Mouse (Mus musculus) ES-E14 (cell line): ENCODE results near the gene Mymx. TPM values are rescaled to one million over a fixed set of nuclear protein-coding genes. Genes with fewer than 3 reads are reported as not detected.
A peak's percentile ranks its signal among the peaks of the same experiment; 100 is the strongest.

Experiments
- DNase-seq: peaks from one replicate; pipeline ENCODE4 v3.0.0-alpha.2; 2013; ENCODE audit warnings: low read depth, low spot score
- H3K27ac ChIP-seq: 2 replicates; pipeline ENCODE4 v1.5.1; 2012; ENCODE audit warnings: low read depth, mild to moderate bottlenecking, low read length, moderate library complexity, mixed read lengths; ENCODE audit not compliant: poor library complexity, insufficient read depth, severe bottlenecking
- H3K36me3 ChIP-seq: 2 replicates; pipeline ENCODE4 v1.6.1; 2012; ENCODE audit warnings: mild to moderate bottlenecking, low read length, moderate library complexity, mixed read lengths; ENCODE audit not compliant: control insufficient read depth, poor library complexity, insufficient read depth, severe bottlenecking
- H3K4me1 ChIP-seq, 2 experiments: fragments of 150-350 bp in 1 of 2; sonication (generic) in 1 of 2; 2 replicates each; pipeline ENCODE4 v1.6.1; 2012; ENCODE audit warnings: low read length in 2 of 2, mild to moderate bottlenecking in 1 of 2, mixed read lengths in 1 of 2; ENCODE audit not compliant: control insufficient read depth in 2 of 2, insufficient read depth in 2 of 2, poor library complexity in 1 of 2
- H3K4me3 ChIP-seq, 2 experiments: fragments of 150-350 bp in 1 of 2; sonication (generic) in 1 of 2; 2 replicates each; pipeline ENCODE4 v1.5.1; 2012; ENCODE audit warnings: low read length in 2 of 2, low read depth in 1 of 2, mild to moderate bottlenecking in 1 of 2, mixed read lengths in 1 of 2; ENCODE audit not compliant: insufficient read depth in 1 of 2, poor library complexity in 1 of 2, severe bottlenecking in 1 of 2
- H3K9ac ChIP-seq: 2 replicates; pipeline ENCODE4 v1.6.1; 2012; ENCODE audit warnings: low read depth, mild to moderate bottlenecking, low read length, mixed read lengths; ENCODE audit not compliant: poor library complexity, insufficient read depth, severe bottlenecking
- H3K9me3 ChIP-seq: fragments of 150-350 bp; sonication (generic); 2 replicates; pipeline ENCODE4 v1.6.1; 2012; ENCODE audit warnings: low read depth, mild to moderate bottlenecking, low read length; ENCODE audit not compliant: control insufficient read depth, insufficient read depth
- CHD2 ChIP-seq: IDR thresholded peaks from 2 replicates; pipeline ENCODE4 v1.6.1; 2014; ENCODE audit warnings: mild to moderate bottlenecking, low read depth, low read length, inconsistent platforms
- HCFC1 ChIP-seq: IDR thresholded peaks from 2 replicates; pipeline ENCODE4 v1.6.1; 2012; ENCODE audit warnings: low read length, inconsistent platforms, borderline replicate concordance; ENCODE audit not compliant: insufficient read depth
- MAFK ChIP-seq: IDR thresholded peaks from 2 replicates; pipeline ENCODE4 v1.6.1; 2014; ENCODE audit warnings: mild to moderate bottlenecking, low read depth, low read length, inconsistent platforms; ENCODE audit not compliant: insufficient read depth
- ZC3H11A ChIP-seq: IDR thresholded peaks from 2 replicates; pipeline ENCODE4 v1.6.1; 2012; ENCODE audit warnings: low read depth, mild to moderate bottlenecking, inconsistent platforms, low read length, borderline replicate concordance
- ZNF384 ChIP-seq: IDR thresholded peaks from 2 replicates; pipeline ENCODE4 v1.6.1; 2012; ENCODE audit warnings: low read depth, low read length, inconsistent platforms
- in situ Hi-C, 2 experiments: fragments of 600-800 bp; cut with MboI; formaldehyde crosslinking; loops; one replicate each; pipeline ENCODE4 v1.15.1; 2025; ENCODE audit warnings: low sequenced_read_pairs in 2 of 2, inconsistent platforms in 1 of 2; ENCODE audit not compliant: unreplicated experiment in 2 of 2
- total RNA-seq: library from RNA; depleted of rRNA; stranded (reverse); fragments of 300-350 nt; gene quantifications from 2 replicates; pipeline ENCODE4 v1.2.3, GENCODE M21; 2012

Mymx gene
- total RNA-seq, 1 experiment, result 66.0 TPM

GRCm38 (mm10) chr17:45573087-45573779 is 28.7 kb downstream of the Mymx start, which contains the start of gene Hsp90ab1:
Gene Hsp90ab1, minus strand, starts transcription at chr17:45573271.
- peak; percentile 65; the same call in 1 of the 2 replicates for TF ChIP-seq HCFC1
- peak; percentile 56; the same call in 1 of the 2 replicates for TF ChIP-seq CHD2
- peak; percentile 48; the same call in 1 of the 2 replicates for TF ChIP-seq ZNF384
- no peak for TF ChIP-seq MAFK
- H3K9ac ChIP-seq, result peak within 1 kb of the TSS; percentile 99
- H3K36me3 ChIP-seq, result peaks cover 43% of the 10 kb centered on the region
- in situ Hi-C loops, result no loop called here
- H3K4me1 ChIP-seq, result peaks cover 0 to 5% of the 10 kb centered on the region in 2 experiments; a peak in 2 of 4 replicates
- H3K9me3 ChIP-seq, result no peaks in the 10 kb centered on the region
- H3K27ac ChIP-seq, result peak within 1 kb of the TSS; percentile 99
- peak; percentile 97 for DNase-seq
- peak within 1 kb of the TSS; percentile 90 to 95 for H3K4me3 ChIP-seq

GRCm38 (mm10) chr17:45572103-45573086 is 29.5 kb downstream of the Mymx start:
- TF ChIP-seq CHD2 (no peak; the same call in 1 of the 2 replicates), MAFK (peak; percentile 70), HCFC1 (no peak)
- H3K27ac ChIP-seq, result peak overlapping the region; percentile 99

GRCm38 (mm10) chr17:45569999-45570398 is 31.9 kb downstream of the Mymx start:
- H3K9me3 ChIP-seq, result no peaks in the 10 kb centered on the region
- H3K4me1 ChIP-seq, result peaks cover 0 to 2% of the 10 kb centered on the region in 2 experiments; a peak in 1 of 4 replicates
- TF ChIP-seq ZC3H11A (no peak), ZNF384 (no peak), HCFC1 (no peak)
- H3K4me3 ChIP-seq, result peak overlapping the region; percentile 90 to 95; a peak in 3 of 4 replicates
- peak overlapping the region; percentile 11; the same call in 1 of the 2 replicates for H3K27ac ChIP-seq
- peaks cover 73% of the 10 kb centered on the region for H3K36me3 ChIP-seq
- no peak for DNase-seq
- no peak overlapping the region for H3K9ac ChIP-seq
- in situ Hi-C loops, result no loop called here

More at GRCm38 (mm10) chr17:45572103-45573086, 29.5 kb downstream of the Mymx start:
- H3K36me3 ChIP-seq, result peaks cover 52% of the 10 kb centered on the region
- H3K9me3 ChIP-seq, result no peaks in the 10 kb centered on the region
- H3K4me3 ChIP-seq, result peak overlapping the region; percentile 90 to 95
- peak overlapping the region; percentile 99 for H3K9ac ChIP-seq
- in situ Hi-C loops, result no loop called here
- DNase-seq, result no peak
- H3K4me1 ChIP-seq, result peaks cover 0 to 3% of the 10 kb centered on the region in 2 experiments; a peak in 1 of 4 replicates

- no peak for DNase-seq
- H3K4me1 ChIP-seq, result peaks cover 0 to 3% of the 10 kb centered on the region in 2 experiments; a peak in 1 of 4 replicates
- H3K4me3 ChIP-seq, result no peak overlapping the region
- no peak overlapping the region for H3K9ac ChIP-seq
- H3K9me3 ChIP-seq, result no peaks in the 10 kb centered on the region
- H3K36me3 ChIP-seq, result peaks cover 74% of the 10 kb centered on the region
- TF ChIP-seq MAFK (no peak), CHD2 (0 out of 2 replicates have a peak, but pooled peaks have one; percentile 28), ZC3H11A (no peak), HCFC1 (no peak), ZNF384 (no peak)
- in situ Hi-C loops, result no loop called here
- H3K27ac ChIP-seq, result no peak overlapping the region
Observed at GRCm38 (mm10) chr17:45568990-45569389, 32.9 kb downstream of the Mymx start.
